Mouse (Mus musculus) cerebellum, postnatal 36 days (tissue): ENCODE measurements around the gene Slc2a8.

Source experiments
- DNase-seq, 2 experiments: peaks; one replicate each; pipeline ENCODE4 v3.0.0; 2021 to 2022; ENCODE audit warnings: mixed read lengths in 2 of 2

Gene Slc2a8

DNA sequence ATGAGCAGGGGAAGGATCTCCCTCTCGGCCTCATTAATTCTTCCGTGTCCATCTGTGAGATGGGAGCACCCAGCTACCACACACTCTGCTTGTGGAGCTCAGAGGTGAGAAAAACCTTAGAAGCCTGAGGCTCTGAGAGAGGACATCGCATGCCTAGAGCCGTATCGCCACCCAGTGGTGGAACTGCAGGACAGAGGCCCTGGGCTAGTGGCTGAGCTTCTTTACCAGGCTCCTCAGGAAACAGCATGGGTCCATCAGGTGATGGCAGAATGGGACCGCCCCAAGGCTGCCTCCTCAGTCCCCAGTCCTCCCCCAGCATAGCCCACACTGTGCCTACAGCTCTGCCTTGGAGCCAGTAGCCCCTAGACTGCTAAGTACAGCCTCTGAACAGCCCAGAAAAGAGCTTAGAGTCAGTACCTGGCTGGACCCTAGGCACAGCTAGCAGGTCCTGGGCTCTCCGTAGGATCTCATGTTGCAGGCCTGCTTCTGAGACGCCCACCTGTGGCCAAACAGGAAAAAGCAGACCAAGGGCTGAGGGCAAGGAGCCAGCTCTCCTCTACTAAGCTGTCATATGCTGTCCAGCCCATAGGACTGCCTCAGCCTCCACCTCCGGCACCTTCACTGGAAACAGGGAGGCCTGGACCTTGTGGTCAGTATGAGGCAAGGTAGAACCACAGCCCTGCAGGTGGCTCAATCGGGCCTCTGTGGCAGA lies 53.5 kb downstream of the Slc2a8 start:
- peak; percentile 82 to 85 for DNase-seq

DNA sequence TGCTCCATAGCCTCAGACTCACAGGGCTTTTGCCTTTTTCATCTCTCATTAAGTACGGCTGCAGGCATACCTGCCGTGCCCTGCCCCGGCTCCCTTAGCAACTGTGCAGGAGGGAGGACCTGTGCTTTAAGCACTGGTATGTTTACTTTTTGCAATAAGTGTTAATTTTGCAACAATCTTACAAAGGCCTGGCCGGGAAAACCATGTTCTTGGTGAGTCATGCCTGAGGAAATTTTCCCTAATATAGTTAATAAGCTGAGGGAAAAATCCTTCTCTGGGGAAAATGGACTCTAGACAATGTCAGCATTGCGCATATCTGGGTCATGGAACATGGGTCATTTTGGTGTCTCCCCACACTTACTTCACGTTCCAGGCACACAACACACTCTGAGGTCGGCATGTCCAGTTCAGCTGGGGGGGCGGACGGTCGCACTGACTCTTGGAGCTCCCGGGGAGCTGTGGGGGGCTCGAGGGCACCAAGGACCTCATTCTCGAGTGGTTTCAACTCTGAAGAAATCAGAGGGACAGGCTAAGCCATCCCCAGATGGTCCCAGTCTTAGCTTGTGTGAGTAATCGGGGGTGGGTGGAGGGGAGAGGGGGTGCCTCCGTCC lies 54.2 kb downstream of the Slc2a8 start:
- no peak for DNase-seq

DNA sequence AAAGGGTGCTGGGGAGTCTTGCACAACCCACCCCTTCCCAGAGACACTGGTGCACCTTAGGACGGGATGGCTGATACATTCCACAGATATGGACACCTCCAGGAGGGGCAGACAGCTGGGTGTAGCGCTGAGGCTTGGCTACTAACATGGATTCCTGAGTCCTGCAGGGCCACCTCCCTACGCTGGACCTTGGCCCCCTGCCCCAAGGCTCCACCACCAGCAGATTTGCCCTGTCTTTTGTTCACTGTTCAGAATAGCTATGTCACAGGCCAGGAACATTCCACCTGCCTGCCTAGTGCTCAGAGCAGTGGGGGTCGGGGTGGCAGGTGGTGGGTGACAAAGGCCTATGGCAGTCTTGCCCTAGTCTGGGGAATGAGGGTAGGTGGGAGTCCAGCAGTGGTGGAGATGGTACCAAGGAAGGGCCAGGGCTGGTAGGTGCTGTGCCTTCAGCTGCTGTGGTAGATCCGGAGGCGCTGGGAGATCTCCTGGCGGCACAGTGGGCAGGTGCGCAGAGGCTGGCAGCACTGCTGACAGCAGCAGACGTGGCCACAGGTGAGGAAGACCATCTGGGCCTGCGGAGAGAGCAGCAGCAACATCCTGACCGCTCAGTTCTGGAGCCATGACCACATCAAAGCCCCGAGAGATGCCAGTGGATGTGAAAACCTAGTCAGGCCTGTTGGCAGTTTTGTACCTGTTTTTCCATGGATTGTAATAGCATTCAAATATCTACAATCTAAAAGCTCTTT lies 55.4 kb downstream of the Slc2a8 start:
- peak; percentile 26 to 34 for DNase-seq

DNA sequence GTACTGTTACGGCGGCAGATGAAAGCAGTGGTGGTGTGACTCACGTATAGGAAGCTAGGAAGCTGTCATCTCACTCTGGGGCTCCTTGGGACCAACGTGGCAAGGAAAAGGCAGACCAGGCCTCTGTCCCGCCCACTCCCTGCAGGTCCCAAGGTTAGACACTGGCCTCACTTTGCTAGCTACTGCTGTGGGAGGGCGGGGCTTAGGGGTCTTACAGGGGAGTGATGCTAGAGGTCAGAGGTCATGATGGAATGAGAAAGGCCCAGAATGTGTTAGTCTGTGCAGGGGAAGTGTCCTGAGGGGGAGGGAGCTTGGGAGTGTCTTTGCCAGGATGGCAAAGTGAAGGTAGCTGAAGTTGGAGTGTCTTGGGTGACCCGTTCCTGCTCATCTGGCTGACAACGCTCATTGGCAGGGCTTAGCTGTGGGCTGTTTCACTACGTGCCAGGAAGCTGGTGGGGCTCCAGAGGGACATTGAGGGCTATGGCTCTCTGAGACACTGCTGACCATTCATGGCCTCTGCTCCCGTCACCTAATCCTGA lies 57.5 kb downstream of the Slc2a8 start:
- DNase-seq, result no peak

DNA sequence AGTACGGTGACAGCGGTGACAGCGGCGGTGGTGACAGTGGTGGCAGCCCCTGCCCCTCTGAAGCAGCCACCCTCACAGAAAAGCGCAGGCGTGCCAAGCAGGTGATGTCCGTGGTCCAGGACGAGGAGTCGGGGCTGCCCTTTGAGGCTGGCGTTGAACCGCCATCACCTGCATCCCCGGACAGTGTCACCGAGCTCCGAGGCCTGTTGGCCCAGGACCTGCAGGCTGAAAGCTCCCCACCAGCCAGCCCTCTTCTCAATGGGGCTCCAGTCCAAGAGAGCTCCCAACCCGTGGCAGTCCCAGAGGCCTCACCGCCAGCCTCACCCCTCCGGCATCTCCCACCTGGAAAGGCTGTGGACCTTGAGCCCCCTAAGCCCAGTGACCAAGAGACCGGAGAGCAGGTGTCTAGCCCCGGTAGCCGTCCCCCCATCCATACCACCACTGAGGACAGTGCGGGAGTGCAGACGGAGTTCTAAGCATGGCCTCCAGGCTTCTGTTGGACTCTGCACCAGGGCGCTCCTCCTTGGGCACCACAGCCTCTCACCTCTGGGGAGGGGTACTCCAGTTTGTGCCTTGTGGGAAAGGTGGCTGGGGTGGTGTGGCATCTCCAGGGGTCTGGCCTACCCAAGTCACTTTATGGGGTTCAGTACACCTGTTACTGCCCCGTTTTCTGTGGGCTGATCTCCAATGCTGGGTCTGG lies 58.2 kb downstream of the Slc2a8 start:
- DNase-seq, result no peak
